Mouse (Mus musculus) embryonic facial prominence, embryonic 12.5 days (tissue): ENCODE measurements around the gene Sdf4. TPM values are rescaled to one million over a fixed set of nuclear protein-coding genes. Genes with fewer than 3 reads are reported as not detected.

Experiments used
- ATAC-seq: fragments of 200-750 bp; cut with Nextera tagmentation; 2 replicates; pipeline ENCODE4 v1.8.0; 2017; ENCODE audit not compliant: insufficient number of reproducible peaks, insufficient read depth, low FRiP score, low TSS enrichment
- H3K27ac ChIP-seq: fragments of 300-500 bp; sonication (generic); 2 replicates; pipeline ENCODE4 v1.5.1; 2016; ENCODE audit warnings: mild to moderate bottlenecking
- H3K27me3 ChIP-seq: fragments of 300-500 bp; sonication (generic); 2 replicates; pipeline ENCODE4 v1.6.1; 2016; ENCODE audit warnings: mild to moderate bottlenecking, moderate library complexity
- H3K36me3 ChIP-seq: fragments of 300-500 bp; sonication (generic); 2 replicates; pipeline ENCODE4 v1.6.1; 2016; ENCODE audit warnings: mild to moderate bottlenecking
- H3K4me1 ChIP-seq: fragments of 300-500 bp; sonication (generic); 2 replicates; pipeline ENCODE4 v1.6.1; 2016
- H3K4me2 ChIP-seq: fragments of 300-500 bp; sonication (generic); replicated peaks from 2 replicates; pipeline ENCODE4 v1.6.1; 2016; ENCODE audit warnings: mild to moderate bottlenecking, moderate library complexity
- H3K4me3 ChIP-seq: fragments of 300-500 bp; sonication (generic); 2 replicates; pipeline ENCODE4 v1.5.1; 2016; ENCODE audit warnings: mild to moderate bottlenecking
- H3K9ac ChIP-seq: fragments of 300-500 bp; sonication (generic); 2 replicates; pipeline ENCODE4 v1.6.1; 2016; ENCODE audit warnings: mild to moderate bottlenecking, moderate library complexity
- H3K9me3 ChIP-seq: fragments of 300-500 bp; sonication (generic); 2 replicates; pipeline ENCODE4 v1.6.1; 2016; ENCODE audit warnings: mild to moderate bottlenecking, moderate library complexity
- WGBS: fragments of 180-500 bp; shearing (Covaris S2); methylation state at CpG from one replicate; pipeline ENCODE4 v1.1.7; 2016; 5-methylcytosine and 5-hydroxymethylcytosine counted together
- polyA plus RNA-seq: library from polyadenylated mRNA; unstranded; fragments of >200 nt; fragmentation: Nextera tagmentation; extraction: Ambion mirVana; gene quantifications from 2 replicates; pipeline ENCODE4 v1.2.1, GENCODE M21; 2016

Sdf4 gene
- polyA plus RNA-seq, 1 experiment from 2014 or later = 141 TPM

- Histone ChIP-seq H3K9ac (no peak overlapping the region), H3K27me3 (no peaks in the 10 kb centered on the region), H3K36me3 (peaks cover 49% of the 10 kb centered on the region), H3K4me3 (no peak overlapping the region), H3K9me3 (no peaks in the 10 kb centered on the region), H3K27ac (no peak overlapping the region), H3K4me1 (no peaks in the 10 kb centered on the region), H3K4me2 (no peak overlapping the region)
- 79% methylated on average over 2 of the region's 2 CpGs for WGBS
- ATAC-seq = no peak
Observed at GRCm38 (mm10) chr4:156014436-156014835, 21.8 kb downstream of the Sdf4 start.

- Histone ChIP-seq H3K36me3 (peaks cover 21% of the 10 kb centered on the region), H3K27me3 (no peaks in the 10 kb centered on the region), H3K27ac (no peak overlapping the region), H3K9ac (no peak overlapping the region), H3K9me3 (no peaks in the 10 kb centered on the region), H3K4me3 (no peak overlapping the region), H3K4me2 (no peak overlapping the region), H3K4me1 (no peaks in the 10 kb centered on the region)
- 84% methylated on average over 12 of the region's 12 CpGs for WGBS
- no peak for ATAC-seq
Observed at GRCm38 (mm10) chr4:156019771-156020170, 27.1 kb downstream of the Sdf4 start.

- Histone ChIP-seq H3K4me3 (no peak overlapping the region), H3K9me3 (no peaks in the 10 kb centered on the region), H3K4me2 (no peak overlapping the region), H3K36me3 (peaks cover 17% of the 10 kb centered on the region; the same call in 1 of the 2 replicates), H3K27ac (no peak overlapping the region), H3K4me1 (no peaks in the 10 kb centered on the region), H3K9ac (no peak overlapping the region), H3K27me3 (no peaks in the 10 kb centered on the region)
- 80% methylated on average over 3 of the region's 3 CpGs for WGBS
- no peak for ATAC-seq
Observed at GRCm38 (mm10) chr4:156021381-156021780, 28.7 kb downstream of the Sdf4 start.

DNA sequence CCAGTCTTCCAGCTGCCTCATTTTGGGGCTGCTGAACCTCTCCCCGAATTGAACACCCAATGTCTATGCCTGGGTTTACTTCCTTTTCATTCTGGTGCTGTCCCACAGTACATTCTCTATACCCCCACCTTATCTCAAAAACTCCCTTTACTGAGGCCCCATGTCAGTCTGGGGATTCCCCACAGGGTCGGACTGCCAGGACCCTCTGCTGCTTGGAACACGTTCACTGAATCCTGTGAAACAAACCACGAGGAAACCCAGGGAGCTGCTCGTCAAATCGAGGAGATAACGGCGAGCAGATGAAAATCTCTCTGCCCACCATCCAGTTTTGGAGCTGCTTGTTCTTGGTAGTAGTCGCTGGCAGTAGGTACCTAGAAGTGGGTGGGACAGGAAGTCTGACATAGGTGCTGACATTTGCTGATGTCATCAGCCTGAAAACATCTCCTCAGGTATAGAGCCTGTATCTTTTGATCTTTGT, 29.3 kb downstream of the Sdf4 start:
- H3K36me3 ChIP-seq = peaks cover 19% of the 10 kb centered on the region; the same call in 1 of the 2 replicates
- no peak overlapping the region for H3K4me3 ChIP-seq
- no peaks in the 10 kb centered on the region for H3K27me3 ChIP-seq
- no peak for ATAC-seq
- no peak overlapping the region for H3K4me2 ChIP-seq
- no peak overlapping the region for H3K9ac ChIP-seq
- no peak overlapping the region for H3K27ac ChIP-seq
- 74% methylated on average over 9 of the region's 9 CpGs for WGBS
- no peaks in the 10 kb centered on the region for H3K9me3 ChIP-seq
- no peaks in the 10 kb centered on the region for H3K4me1 ChIP-seq

GRCm38 (mm10) chr4:156023520-156023919, 30.8 kb downstream of the Sdf4 start:
- Histone ChIP-seq H3K27me3 (no peaks in the 10 kb centered on the region), H3K36me3 (peaks cover 33% of the 10 kb centered on the region; the same call in 1 of the 2 replicates), H3K4me2 (no peak overlapping the region), H3K9me3 (no peaks in the 10 kb centered on the region), H3K27ac (no peak overlapping the region), H3K9ac (no peak overlapping the region), H3K4me3 (no peak overlapping the region), H3K4me1 (no peaks in the 10 kb centered on the region)
- ATAC-seq = no peak
- 83% methylated on average over 9 of the region's 9 CpGs for WGBS

- H3K27ac ChIP-seq = no peak overlapping the region
- no peaks in the 10 kb centered on the region for H3K9me3 ChIP-seq
- no peak overlapping the region for H3K4me3 ChIP-seq
- 91% methylated on average over 7 of the region's 7 CpGs for WGBS
- no peaks in the 10 kb centered on the region for H3K27me3 ChIP-seq
- H3K4me1 ChIP-seq = no peaks in the 10 kb centered on the region
- H3K36me3 ChIP-seq = peaks cover 36% of the 10 kb centered on the region; the same call in 1 of the 2 replicates
- no peak overlapping the region for H3K4me2 ChIP-seq
- H3K9ac ChIP-seq = no peak overlapping the region
- no peak for ATAC-seq
Observed at GRCm38 (mm10) chr4:156024184-156024583, 31.5 kb downstream of the Sdf4 start.

DNA sequence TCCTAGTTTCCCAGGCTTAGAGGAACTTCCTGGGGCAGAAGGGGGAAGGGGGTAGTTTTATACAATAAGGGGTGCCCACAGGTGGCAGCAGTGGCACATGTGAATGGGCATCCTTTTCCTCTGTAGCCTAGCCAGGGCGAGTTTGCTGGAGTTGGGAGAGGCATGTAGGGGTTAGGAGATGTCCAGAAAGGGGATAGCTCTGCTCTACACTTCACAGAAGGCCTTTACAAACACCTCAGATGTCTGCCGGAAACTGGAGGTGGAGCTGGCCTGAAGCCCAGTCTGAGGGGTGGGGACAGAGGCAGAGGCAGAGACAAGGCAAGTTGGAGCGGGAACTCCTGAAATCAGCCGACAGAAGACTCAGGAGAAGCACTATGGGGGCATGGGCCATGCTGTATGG, 33.3 kb downstream of the Sdf4 start, which contains the start of gene Tnfrsf18:
Gene Tnfrsf18 (plus strand): TSS at position 152 of the 400 bp plus-strand sequence.
- no peak within 1 kb of the TSS for H3K27ac ChIP-seq
- no peak within 1 kb of the TSS for H3K4me3 ChIP-seq
- no peak within 1 kb of the TSS for H3K9ac ChIP-seq
- WGBS = 64% methylated on average over 4 of the region's 4 CpGs
- H3K4me2 ChIP-seq = no peak within 1 kb of the TSS
- no peak for ATAC-seq
- peaks cover 23% of the 10 kb centered on the region; the same call in 1 of the 2 replicates for H3K36me3 ChIP-seq
- no peaks in the 10 kb centered on the region for H3K27me3 ChIP-seq
- H3K9me3 ChIP-seq = no peaks in the 10 kb centered on the region
- H3K4me1 ChIP-seq = peaks cover 10% of the 10 kb centered on the region

DNA sequence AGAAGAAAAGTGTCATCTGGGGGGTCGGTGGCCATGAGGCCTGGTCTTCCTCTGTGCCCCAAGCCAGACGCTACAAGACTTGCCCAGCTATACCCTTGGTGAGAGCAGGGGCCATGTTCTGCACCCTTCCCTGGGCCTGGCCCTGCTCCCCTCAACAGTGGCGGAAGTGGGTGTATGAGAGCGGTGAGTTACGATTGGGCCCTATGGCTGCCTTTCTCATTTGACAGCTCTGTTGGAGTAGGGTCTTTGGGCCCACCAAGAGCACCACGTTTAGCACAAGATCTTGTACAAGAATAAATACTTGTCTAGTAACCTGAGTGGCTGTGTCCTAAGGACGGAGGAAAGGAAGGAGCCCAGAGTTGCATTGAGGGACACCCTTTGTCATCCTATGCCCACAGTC, 35.9 kb downstream of the Sdf4 start:
- Histone ChIP-seq H3K9ac (no peak overlapping the region), H3K27ac (no peak overlapping the region), H3K4me2 (no peak overlapping the region), H3K4me3 (no peak overlapping the region), H3K4me1 (peaks cover 22% of the 10 kb centered on the region), H3K9me3 (no peaks in the 10 kb centered on the region), H3K27me3 (no peaks in the 10 kb centered on the region), H3K36me3 (peaks cover 23% of the 10 kb centered on the region; the same call in 1 of the 2 replicates)
- 90% methylated on average over 7 of the region's 7 CpGs for WGBS
- no peak for ATAC-seq

- Histone ChIP-seq H3K9ac (peak overlapping the region; percentile 51), H3K4me1 (peaks cover 28% of the 10 kb centered on the region), H3K4me2 (peak overlapping the region; percentile 69), H3K27me3 (peaks cover 18% of the 10 kb centered on the region), H3K4me3 (peak overlapping the region; percentile 50), H3K27ac (peak overlapping the region; percentile 95; the same call in 1 of the 2 replicates), H3K9me3 (no peaks in the 10 kb centered on the region), H3K36me3 (peaks cover 20% of the 10 kb centered on the region; the same call in 1 of the 2 replicates)
- 63% methylated on average over 9 of the region's 9 CpGs for WGBS
- ATAC-seq = no peak
Observed at GRCm38 (mm10) chr4:156030651-156031118, 38.0 kb downstream of the Sdf4 start.

DNA sequence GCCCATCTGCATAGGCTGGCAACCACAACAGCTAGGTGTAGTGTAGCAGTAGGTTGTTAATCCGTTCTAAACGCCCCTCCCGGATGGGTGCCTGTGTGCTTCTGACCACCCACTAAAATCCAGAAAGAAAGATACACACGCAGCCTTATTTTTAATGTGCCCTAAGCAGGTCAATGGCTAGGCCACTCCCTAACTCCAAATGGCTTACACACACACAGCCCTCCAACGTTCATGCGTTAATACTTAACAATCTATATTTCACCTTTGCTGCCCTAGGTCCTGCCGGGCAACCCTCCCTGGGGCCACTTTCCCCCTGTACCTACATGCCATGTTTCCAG, 38.6 kb downstream of the Sdf4 start:
- 8% methylated on average over 7 of the region's 7 CpGs for WGBS
- Histone ChIP-seq H3K4me1 (peaks cover 28% of the 10 kb centered on the region), H3K27ac (peak overlapping the region; percentile 95), H3K9me3 (no peaks in the 10 kb centered on the region), H3K9ac (peak overlapping the region; percentile 51), H3K4me2 (peak overlapping the region; percentile 69), H3K4me3 (peak overlapping the region; percentile 50), H3K27me3 (peaks cover 24% of the 10 kb centered on the region), H3K36me3 (peaks cover 20% of the 10 kb centered on the region; the same call in 1 of the 2 replicates)
- ATAC-seq = peak; percentile 13; the same call in 1 of the 2 replicates

DNA sequence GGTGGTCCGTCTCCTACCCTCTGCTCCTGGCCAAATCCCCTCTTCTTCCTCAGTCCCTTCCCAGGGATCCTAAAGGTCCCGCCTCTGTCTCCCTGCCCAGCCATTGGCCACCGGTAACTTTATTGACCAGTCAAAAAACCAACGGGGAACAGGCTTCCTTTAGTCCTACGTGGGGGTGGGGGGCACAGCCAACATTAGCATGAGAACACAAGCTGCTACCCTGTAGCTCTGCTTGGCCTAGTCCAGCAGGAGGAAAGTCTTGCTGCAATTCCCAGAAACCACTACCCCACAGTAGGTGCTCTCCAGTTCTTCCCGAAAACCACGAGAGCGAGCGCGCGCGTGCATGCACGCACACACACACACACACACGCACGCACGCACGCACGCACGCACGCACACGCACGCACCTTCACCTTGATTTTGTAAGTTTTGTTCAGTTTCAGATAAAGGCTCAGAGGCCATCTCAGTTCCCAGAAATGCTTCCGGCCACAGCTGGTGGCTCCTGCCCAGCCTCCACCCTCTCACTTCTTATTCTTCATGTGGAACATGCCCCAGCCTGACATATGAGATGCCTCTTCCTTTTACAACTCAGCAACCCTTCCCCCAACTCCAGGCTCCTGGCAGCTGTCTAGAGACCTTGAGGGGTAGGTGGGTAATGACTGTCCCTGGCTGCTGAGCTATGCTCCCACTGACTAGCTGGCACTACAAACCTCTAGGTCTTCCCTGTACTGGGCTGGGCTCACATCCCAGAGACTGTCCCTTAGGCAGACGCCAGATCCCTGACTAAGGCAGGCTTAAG, 39.1 kb downstream of the Sdf4 start:
- Histone ChIP-seq H3K4me3 (peak overlapping the region; percentile 50), H3K27ac (peak overlapping the region; percentile 95), H3K9me3 (no peaks in the 10 kb centered on the region), H3K9ac (peak overlapping the region; percentile 51), H3K36me3 (peaks cover 18% of the 10 kb centered on the region; the same call in 1 of the 2 replicates), H3K27me3 (peaks cover 28% of the 10 kb centered on the region), H3K4me1 (peaks cover 28% of the 10 kb centered on the region), H3K4me2 (peak overlapping the region; percentile 69)
- WGBS = under 1% methylated on average over 24 of the region's 24 CpGs
- peak; percentile 80 for ATAC-seq

GRCm38 (mm10) chr4:156032856-156033255, 40.2 kb downstream of the Sdf4 start:
- ATAC-seq = no peak
- peaks cover 28% of the 10 kb centered on the region for H3K4me1 ChIP-seq
- H3K9me3 ChIP-seq = no peaks in the 10 kb centered on the region
- H3K4me2 ChIP-seq = no peak overlapping the region
- H3K9ac ChIP-seq = no peak overlapping the region
- 85% methylated on average over 4 of the region's 4 CpGs for WGBS
- peaks cover 9% of the 10 kb centered on the region; the same call in 1 of the 2 replicates for H3K36me3 ChIP-seq
- H3K4me3 ChIP-seq = no peak overlapping the region
- H3K27ac ChIP-seq = peak overlapping the region; percentile 95
- peaks cover 28% of the 10 kb centered on the region for H3K27me3 ChIP-seq
